Mouse (Mus musculus) layer of hippocampus, postnatal 14 days (tissue): Measurements from ENCODE around the gene Ndc1. TPM values are rescaled to one million over a fixed set of nuclear protein-coding genes. Genes with fewer than 3 reads are reported as not detected.
A peak's percentile ranks its signal among the peaks of the same experiment; 100 is the strongest.
"Not testable (repeated sequence)": the region's sequence is repeated elsewhere in the genome, so short reads cannot be mapped to it uniquely, and the experiment has no call there.

Source experiments
- DNase-seq, 2 experiments: peaks; one replicate each; pipeline ENCODE4 v3.0.0; 2021 to 2022; ENCODE audit warnings: low spot score in 2 of 2, mixed read lengths in 1 of 2
- long read RNA-seq, 2 experiments: library from polyadenylated mRNA; stranded (forward); transcript quantifications; one replicate each; pipeline ENCODE4 v2.0.0; 2021
- total RNA-seq, 2 experiments: library from RNA; stranded (reverse); gene quantifications; 2 replicates each; pipeline ENCODE4 v1.2.3; 2021

Ndc1 gene
- 10 to 100 TPM; 15.2 to 15.4 TPM for total RNA-seq
- long read RNA-seq, experiment 1, full-length matches to known transcripts, result 3 of 8 reads
- long read RNA-seq, experiment 1, partial matches to known transcripts, result 1 of 8 reads
- long read RNA-seq, experiment 1, other reads (novel, unspliced or antisense), result 4 of 8 reads
- long read RNA-seq, experiment 2, full-length matches to known transcripts, result 14 of 22 reads
- long read RNA-seq, experiment 2, partial matches to known transcripts, result 2 of 22 reads
- long read RNA-seq, experiment 2, other reads (novel, unspliced or antisense), result 6 of 22 reads

- DNase-seq, result peak; percentile 89 to 94
Measured at GRCm38 (mm10) chr4:107367567-107368314, at the start of gene Ndc1. Ndc1 (plus strand) TSS chr4:107367784.

GRCm38 (mm10) chr4:107318646-107319045 lies 48.9 kb upstream of the Ndc1 start:
- no peak for DNase-seq

DNA sequence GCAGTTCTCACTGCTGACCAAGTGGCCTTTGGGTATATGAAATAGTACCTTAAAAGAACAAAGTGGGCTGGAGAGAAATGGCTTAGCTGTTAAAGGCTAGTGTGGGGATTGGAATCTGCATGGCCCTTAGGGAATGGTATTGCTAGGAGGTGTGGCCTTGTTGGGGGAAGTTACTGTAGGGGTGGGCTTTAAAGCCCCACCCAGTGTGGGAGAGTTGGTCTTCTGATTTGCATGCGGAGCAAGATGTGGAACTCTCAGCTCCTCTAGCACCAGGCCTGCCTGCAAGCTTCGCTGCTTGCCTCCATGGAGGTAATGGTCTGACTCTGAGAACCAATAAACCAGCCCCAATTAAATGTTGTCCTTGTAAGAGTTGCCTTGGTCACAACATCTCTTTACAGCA lies 46.5 kb upstream of the Ndc1 start:
- no peak for DNase-seq

GRCm38 (mm10) chr4:107323113-107323512 lies 44.5 kb upstream of the Ndc1 start:
- DNase-seq, result no peak

- DNase-seq, result no peak
Measured at GRCm38 (mm10) chr4:107328530-107328929, 39.1 kb upstream of the Ndc1 start.

- DNase-seq, result no peak
Measured at GRCm38 (mm10) chr4:107333514-107333913, 34.1 kb upstream of the Ndc1 start.

DNA sequence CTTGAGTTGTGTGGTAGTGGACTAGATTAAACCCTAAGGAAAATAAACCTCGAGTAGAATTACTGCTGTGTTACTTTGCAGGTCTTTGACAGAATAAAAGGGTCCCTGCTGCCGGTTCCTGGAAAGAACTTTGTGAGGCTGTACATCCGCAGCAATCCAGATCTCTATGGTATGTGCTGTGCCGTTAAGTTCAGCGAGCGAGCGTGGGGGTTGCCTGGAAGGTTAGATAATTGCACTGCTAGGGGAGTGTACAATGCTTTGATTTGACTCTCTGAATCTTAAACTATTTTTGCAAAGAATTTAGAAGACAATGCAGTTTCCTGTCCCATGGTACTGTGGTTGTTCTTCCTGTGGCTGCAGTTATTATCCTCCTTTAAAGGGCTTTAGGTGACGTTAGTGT lies 31.2 kb upstream of the Ndc1 start:
- DNase-seq, result no peak

GRCm38 (mm10) chr4:107337455-107337854 lies 30.1 kb upstream of the Ndc1 start:
- no peak for DNase-seq

- DNase-seq, result no peak
Measured at GRCm38 (mm10) chr4:107341354-107341753, 26.2 kb upstream of the Ndc1 start.

- no peak for DNase-seq
Measured at GRCm38 (mm10) chr4:107344612-107345011, 23.0 kb upstream of the Ndc1 start.

DNA sequence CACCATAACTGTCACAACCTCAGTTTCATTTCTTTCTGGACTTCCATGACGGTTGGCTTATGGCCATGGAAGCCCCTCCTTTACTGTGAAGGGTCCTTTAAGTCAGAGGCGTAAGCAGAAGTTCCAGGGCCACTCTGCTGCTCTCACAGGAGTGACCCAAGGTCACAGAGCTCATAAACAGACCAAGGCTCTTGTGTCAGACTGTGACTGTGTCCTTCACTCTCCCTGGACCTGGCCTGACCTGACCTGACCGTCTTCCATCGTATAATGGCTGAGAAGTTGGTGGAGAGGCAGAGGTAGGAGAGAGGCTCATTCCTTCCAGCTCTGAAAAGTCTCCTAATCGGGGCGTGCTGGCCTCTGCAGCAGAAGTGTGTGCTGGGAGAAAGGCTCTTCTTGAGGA lies 20.4 kb upstream of the Ndc1 start:
- no peak for DNase-seq

DNA sequence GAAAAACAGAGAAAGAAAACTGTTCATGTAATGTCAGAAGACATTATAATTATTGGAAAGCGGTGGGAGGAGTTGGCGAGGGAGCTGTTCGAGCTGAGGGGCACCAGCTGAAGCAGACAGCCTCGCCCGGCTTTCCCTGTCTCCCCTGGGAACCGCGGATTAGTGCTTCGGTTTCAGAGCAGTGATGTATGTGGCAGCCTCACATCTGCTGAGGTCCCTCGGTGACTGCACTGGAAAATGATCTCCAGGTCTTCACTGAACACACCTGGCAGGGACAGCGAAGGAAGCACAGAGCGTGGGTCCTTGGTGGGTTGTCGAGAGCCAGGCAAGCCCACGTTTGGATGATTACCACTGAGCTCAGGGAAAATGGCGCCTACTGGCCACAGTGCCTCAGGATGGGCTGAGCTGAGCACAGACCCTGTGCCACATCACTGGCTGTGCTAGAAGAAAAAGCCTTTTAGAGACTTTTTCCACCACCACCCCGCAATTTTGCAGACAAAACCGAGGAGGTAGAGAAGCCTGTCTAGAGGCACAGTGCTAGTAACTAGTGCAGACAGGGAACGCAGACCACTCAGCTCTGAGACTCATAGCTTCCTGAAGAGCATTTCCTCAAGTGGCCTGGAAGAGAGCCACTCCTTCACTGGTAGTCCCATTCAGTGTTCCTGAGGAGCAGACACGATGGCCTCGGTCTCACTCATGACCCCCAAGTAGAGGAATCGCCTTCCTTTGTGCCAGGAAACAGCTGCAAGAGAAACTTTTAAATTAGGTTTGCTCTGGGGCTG lies 18.9 kb upstream of the Ndc1 start:
- DNase-seq, result no peak

DNA sequence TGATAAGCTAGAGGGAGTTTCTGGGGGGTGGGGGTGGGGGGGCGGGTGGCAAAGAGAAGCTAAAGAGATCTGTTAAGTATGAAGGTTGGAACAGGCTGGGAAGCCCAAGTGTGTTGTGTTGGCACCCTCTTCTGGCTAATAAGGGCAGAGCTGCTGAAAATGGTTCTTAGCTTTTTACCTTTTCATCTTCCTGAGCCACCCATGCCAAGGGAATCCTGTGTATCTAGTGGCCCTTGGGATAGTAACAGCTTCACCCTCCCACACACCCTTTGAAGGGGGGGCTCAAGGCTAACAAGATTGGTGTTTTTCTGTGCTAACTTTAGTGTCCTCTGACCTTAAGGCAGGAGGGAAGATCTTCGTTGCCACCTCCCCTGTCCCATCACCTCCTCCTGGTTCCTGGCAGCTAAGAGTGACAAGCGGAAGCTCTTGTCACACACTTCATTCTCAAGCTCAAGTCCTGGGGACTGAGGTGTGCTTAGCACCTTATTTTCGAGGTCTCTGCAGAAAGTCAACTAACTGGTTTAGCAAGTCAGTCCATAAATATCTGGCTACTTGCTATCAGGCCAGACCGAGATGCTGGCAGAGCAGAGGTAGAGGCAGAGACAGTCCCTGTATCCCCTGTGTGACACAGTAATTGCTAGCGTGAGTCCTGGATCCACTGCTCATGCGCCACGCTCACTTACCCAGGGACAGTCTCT lies 18.1 kb upstream of the Ndc1 start:
- DNase-seq, result peak; percentile 22 to 65

DNA sequence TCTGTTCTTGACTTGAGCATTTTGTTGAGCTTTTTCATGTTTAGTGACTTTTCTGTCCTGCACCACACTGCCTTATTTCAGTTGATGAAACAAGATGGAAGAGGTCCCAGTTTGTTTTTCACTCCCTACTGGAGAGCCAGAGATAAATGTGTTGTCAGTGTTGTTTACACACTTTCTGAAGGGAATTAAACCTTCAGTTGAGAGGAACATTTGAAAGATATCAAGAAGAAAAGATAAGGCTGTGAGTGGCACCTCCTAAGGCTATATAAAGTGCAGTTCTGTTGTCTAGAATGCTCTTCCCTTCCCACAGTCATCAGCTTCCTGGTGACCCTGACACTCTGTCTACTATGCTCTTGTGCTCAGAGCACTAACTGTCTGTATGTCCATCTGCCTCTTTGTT lies 16.2 kb upstream of the Ndc1 start:
- no peak for DNase-seq

- no peak for DNase-seq
Measured at GRCm38 (mm10) chr4:107353612-107354011, 14.0 kb upstream of the Ndc1 start.

GRCm38 (mm10) chr4:107354126-107354525 lies 13.5 kb upstream of the Ndc1 start:
- no peak for DNase-seq

GRCm38 (mm10) chr4:107354543-107354942 lies 13.0 kb upstream of the Ndc1 start:
- no peak for DNase-seq

- DNase-seq, result not testable (repeated sequence)
Measured at GRCm38 (mm10) chr4:107357172-107357571, 10.4 kb upstream of the Ndc1 start.

GRCm38 (mm10) chr4:107358460-107358859 lies 9.1 kb upstream of the Ndc1 start:
- peak; percentile 43 to 58 for DNase-seq

- DNase-seq, result no peak
Measured at GRCm38 (mm10) chr4:107360457-107361145, 7.0 kb upstream of the Ndc1 start.

DNA sequence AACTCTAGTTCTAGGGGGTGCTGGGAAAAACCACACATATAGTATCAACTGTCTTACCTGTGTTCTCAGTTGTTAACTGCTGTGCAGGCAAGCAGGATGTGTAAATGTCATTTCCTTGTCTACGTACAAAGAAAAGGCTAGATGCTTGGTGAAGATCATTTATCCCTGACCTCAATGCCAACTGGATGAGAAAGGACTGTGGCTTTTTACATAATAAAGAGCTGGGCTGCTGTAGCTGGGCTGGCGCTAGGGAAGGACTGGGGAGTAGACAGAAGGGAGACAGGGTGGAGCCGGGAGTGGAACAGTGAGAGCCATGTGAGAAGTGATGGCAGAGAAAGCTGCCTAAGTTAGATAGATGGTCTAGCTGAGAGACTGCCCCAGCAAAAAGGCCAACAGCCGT lies 4.8 kb upstream of the Ndc1 start:
- DNase-seq, result no peak
